Comparison of ENCODE assay signal across 22 mouse cellular contexts in genomic region chr4:131125975-131126374, GRCm38 (mm10).
A peak's percentile ranks its signal among the peaks of the same experiment; 100 is the strongest.
DNase-seq lines count a peak whose midpoint lies in the region; ATAC-seq and TF ChIP-seq lines count a peak whose summit lies in the region.
"Had no signal": no experiment of that assay in that cellular context is flagged by ENCODE, and none has a peak within 500 bp of the region (broad histone marks: within the 10 kb centered on the region; RNA-seq: fewer than 3 reads in every experiment).

No protein-coding gene starts in this region.

- no peaks in the 10 kb centered on the region for H3K36me3 ChIP-seq in forebrain, embryonic 14.5 days (ENCODE audit: control insufficient read depth, insufficient read depth, low read length)
- H3K36me3 ChIP-seq in forebrain, embryonic 11.5 days (ENCODE audit: control insufficient read depth, insufficient read depth, low read length) = no peaks in the 10 kb centered on the region
- H3K36me3 ChIP-seq in E14TG2a.4 (ENCODE audit: insufficient read depth, low read length) = no peaks in the 10 kb centered on the region
- H3K36me3 ChIP-seq: embryonic facial prominence, embryonic 12.5 days; heart, embryonic 13.5 days; hindbrain, embryonic 12.5 days had no signal

- H3K4me3 ChIP-seq in forebrain, embryonic 14.5 days (ENCODE audit: low read depth, low read length) = no peak overlapping the region
- H3K4me3 ChIP-seq in forebrain, embryonic 11.5 days (ENCODE audit: low read depth, low read length) = no peak overlapping the region
- H3K4me3 ChIP-seq in E14TG2a.4 (replicated peaks; ENCODE audit: low read length) = peak overlapping the region; percentile 45; the same call in 1 of the 2 replicates
- H3K4me3 ChIP-seq: embryonic facial prominence, embryonic 12.5 days; heart, embryonic 13.5 days; hindbrain, embryonic 12.5 days had no signal

- no peak for TF ChIP-seq CTCF in E14TG2a.4 (conservative IDR thresholded peaks at IDR 0.05; ENCODE audit: low read length)
- TF ChIP-seq CTCF in brain, embryonic 14.5 days (IDR thresholded peaks at IDR 0.05; ENCODE audit: borderline replicate concordance, extremely low read depth, insufficient read depth, insufficient read length) = no peak

- WGBS in forebrain, embryonic 14.5 days = 14% methylated on average over 7 of the region's 7 CpGs
- WGBS in forebrain, embryonic 11.5 days = 26% methylated on average over 7 of the region's 7 CpGs

- ATAC-seq in forebrain, embryonic 14.5 days = no peak
- no peak for ATAC-seq in forebrain, embryonic 11.5 days (replicated peaks; ENCODE audit: low FRiP score)
- no peak for ATAC-seq in megakaryocyte-erythroid progenitor cell, adult 5-6 weeks (replicated peaks; ENCODE audit: low FRiP score, low TSS enrichment, poor library complexity, severe bottlenecking)
- ATAC-seq: hindbrain, embryonic 16.5 days; inflammation-experienced regulatory T-cells, adult 6 months; Patski had no signal

- no peak for TF ChIP-seq POLR2A in brain, embryonic 14.5 days (IDR thresholded peaks at IDR 0.05; ENCODE audit: borderline replicate concordance, extremely low read depth, insufficient read depth, insufficient read length, poor library complexity, severe bottlenecking)

- no peak overlapping the region for H3K9ac ChIP-seq in forebrain, embryonic 14.5 days (ENCODE audit: low read length)
- H3K9ac ChIP-seq in forebrain, embryonic 11.5 days (ENCODE audit: low read length) = no peak overlapping the region
- H3K9ac ChIP-seq: embryonic facial prominence, embryonic 12.5 days; heart, embryonic 13.5 days; hindbrain, embryonic 12.5 days had no signal

- no peaks in the 10 kb centered on the region for H3K9me3 ChIP-seq in forebrain, embryonic 14.5 days (replicated peaks; ENCODE audit: control insufficient read depth, low read length)
- no peaks in the 10 kb centered on the region for H3K9me3 ChIP-seq in forebrain, embryonic 11.5 days (ENCODE audit: control insufficient read depth, low read length)
- no peaks in the 10 kb centered on the region for H3K9me3 ChIP-seq in E14TG2a.4 (ENCODE audit: low read length)
- H3K9me3 ChIP-seq: embryonic facial prominence, embryonic 12.5 days; heart, embryonic 13.5 days; hindbrain, embryonic 12.5 days had no signal

- H3K4me2 ChIP-seq in forebrain, embryonic 14.5 days (ENCODE audit: low read length) = no peak overlapping the region
- H3K4me2 ChIP-seq in forebrain, embryonic 11.5 days (ENCODE audit: low read depth, low read length, severe bottlenecking) = no peak overlapping the region
- H3K4me2 ChIP-seq: embryonic facial prominence, embryonic 12.5 days; heart, embryonic 13.5 days; hindbrain, embryonic 12.5 days had no signal

- 0 out of 2 replicates have a peak overlapping the region, but pooled peaks have one; percentile 14 for H3K27ac ChIP-seq in forebrain, embryonic 14.5 days (ENCODE audit: low read depth, low read length)
- no peak overlapping the region for H3K27ac ChIP-seq in forebrain, embryonic 11.5 days (ENCODE audit: low read depth, low read length)
- H3K27ac ChIP-seq: embryonic facial prominence, embryonic 12.5 days; heart, embryonic 13.5 days; hindbrain, embryonic 12.5 days had no signal

- H3K27me3 ChIP-seq in forebrain, embryonic 14.5 days (replicated peaks; ENCODE audit: control insufficient read depth, insufficient read depth, low read length) = no peaks in the 10 kb centered on the region
- no peaks in the 10 kb centered on the region for H3K27me3 ChIP-seq in forebrain, embryonic 11.5 days (ENCODE audit: control insufficient read depth, insufficient read depth, low read length)
- peaks cover 8% of the 10 kb centered on the region; the same call in 1 of the 2 replicates for H3K27me3 ChIP-seq in E14TG2a.4 (ENCODE audit: insufficient read depth, low read length)
- H3K27me3 ChIP-seq: hindbrain, embryonic 12.5 days; Patski had no signal

- peaks cover 9% of the 10 kb centered on the region; the same call in 1 of the 2 replicates for H3K4me1 ChIP-seq in forebrain, embryonic 14.5 days (ENCODE audit: control insufficient read depth, insufficient read depth, low read length)
- no peaks in the 10 kb centered on the region; the same call in 1 of the 2 replicates for H3K4me1 ChIP-seq in forebrain, embryonic 11.5 days (replicated peaks; ENCODE audit: control insufficient read depth, insufficient read depth, low read length)
- peaks cover 75% of the 10 kb centered on the region for H3K4me1 ChIP-seq in E14TG2a.4 (replicated peaks; ENCODE audit: low read depth, low read length)
- H3K4me1 ChIP-seq: embryonic facial prominence, embryonic 12.5 days; heart, embryonic 13.5 days had no signal

- DNase-seq in forebrain, embryonic 14.5 days (ENCODE audit: low spot score) = peak; percentile 33
- no peak for DNase-seq in forebrain, embryonic 11.5 days (ENCODE audit: low spot score)
- peak; percentile 91 for DNase-seq in ES-CJ7 (ENCODE audit: low read depth, low spot score)
- DNase-seq in brain, embryonic 14.5 days (ENCODE audit: low read depth) = peak; percentile 69
- DNase-seq: adrenal gland, adult 8-10 months; adrenal gland, postnatal 36 days; cerebellum, adult 11 months; cerebellum, adult 8-10 months; cerebellum, postnatal 14 days; embryo, embryonic 11 days; gastrocnemius, postnatal 36 days; heart, adult 11 months; heart, postnatal 4 days; kidney, adult 11 months had no signal
